Mouse (Mus musculus): ENCODE measurements around the gene Ppfia2. TPM values are rescaled to one million over a fixed set of nuclear protein-coding genes. Genes with fewer than 3 reads are reported as not detected.

Gene Ppfia2
- polyA plus RNA-seq, 1 experiment from 2014 or later: 37.1 TPM

GRCm38 (mm10) chr10:106939441-106939840 is 469.3 kb downstream of the Ppfia2 start:
- H3K27ac ChIP-seq (replicated peaks; ENCODE audit: low read depth, low read length): no peak overlapping the region
- no peaks in the 10 kb centered on the region for H3K27me3 ChIP-seq (ENCODE audit: control insufficient read depth, insufficient read depth, low read length)
- no peak overlapping the region for H3K4me3 ChIP-seq (replicated peaks; ENCODE audit: low read depth, low read length)
- no peaks in the 10 kb centered on the region for H3K4me1 ChIP-seq (ENCODE audit: control insufficient read depth, insufficient read depth, low read length)
- H3K9ac ChIP-seq (replicated peaks; ENCODE audit: low read length): no peak overlapping the region
- WGBS: 80% methylated on average over 1 of the region's 1 CpGs
- no peaks in the 10 kb centered on the region for H3K36me3 ChIP-seq (ENCODE audit: control insufficient read depth, insufficient read depth, low read length)
- H3K4me2 ChIP-seq (ENCODE audit: low read length): no peak overlapping the region
- no peaks in the 10 kb centered on the region for H3K9me3 ChIP-seq (ENCODE audit: control insufficient read depth, low read length)
- ATAC-seq (ENCODE audit: low FRiP score, low TSS enrichment) (no peak), DNase-seq (no peak)

GRCm38 (mm10) chr10:106941380-106941779 is 471.2 kb downstream of the Ppfia2 start:
- ATAC-seq (ENCODE audit: low FRiP score, low TSS enrichment): no peak

GRCm38 (mm10) chr10:106959026-106959425 is 488.9 kb downstream of the Ppfia2 start:
- Histone ChIP-seq H3K4me2 (ENCODE audit: low read length) (no peak overlapping the region), H3K27ac (replicated peaks; ENCODE audit: low read depth, low read length) (no peak overlapping the region), H3K36me3 (ENCODE audit: control insufficient read depth, insufficient read depth, low read length) (no peaks in the 10 kb centered on the region), H3K4me3 (replicated peaks; ENCODE audit: low read depth, low read length) (no peak overlapping the region), H3K4me1 (ENCODE audit: control insufficient read depth, insufficient read depth, low read length) (no peaks in the 10 kb centered on the region), H3K27me3 (ENCODE audit: control insufficient read depth, insufficient read depth, low read length) (no peaks in the 10 kb centered on the region), H3K9ac (replicated peaks; ENCODE audit: low read length) (no peak overlapping the region), H3K9me3 (ENCODE audit: control insufficient read depth, low read length) (no peaks in the 10 kb centered on the region)
- no peak for DNase-seq
- no peak for ATAC-seq (ENCODE audit: low FRiP score, low TSS enrichment)
- 87% methylated on average over 3 of the region's 3 CpGs for WGBS

More at GRCm38 (mm10) chr10:106941380-106941779, 471.2 kb downstream of the Ppfia2 start:
- Histone ChIP-seq H3K27ac (replicated peaks; ENCODE audit: low read depth, low read length) (no peak overlapping the region), H3K36me3 (ENCODE audit: control insufficient read depth, insufficient read depth, low read length) (no peaks in the 10 kb centered on the region), H3K4me2 (ENCODE audit: low read length) (no peak overlapping the region), H3K27me3 (ENCODE audit: control insufficient read depth, insufficient read depth, low read length) (no peaks in the 10 kb centered on the region), H3K9ac (replicated peaks; ENCODE audit: low read length) (no peak overlapping the region), H3K4me1 (ENCODE audit: control insufficient read depth, insufficient read depth, low read length) (no peaks in the 10 kb centered on the region), H3K9me3 (ENCODE audit: control insufficient read depth, low read length) (no peaks in the 10 kb centered on the region), H3K4me3 (replicated peaks; ENCODE audit: low read depth, low read length) (no peak overlapping the region)
- DNase-seq: no peak
- WGBS: 76% methylated on average over 5 of the region's 5 CpGs

GRCm38 (mm10) chr10:106975193-106976141 is 505.3 kb downstream of the Ppfia2 start:
- ATAC-seq (ENCODE audit: low FRiP score, low TSS enrichment) (no peak), DNase-seq (peak; percentile 29)
- no peaks in the 10 kb centered on the region for H3K9me3 ChIP-seq (ENCODE audit: control insufficient read depth, low read length)
- no peaks in the 10 kb centered on the region for H3K36me3 ChIP-seq (ENCODE audit: control insufficient read depth, insufficient read depth, low read length)
- H3K9ac ChIP-seq (replicated peaks; ENCODE audit: low read length): no peak overlapping the region
- WGBS: 51% methylated on average over 13 of the region's 13 CpGs
- H3K27me3 ChIP-seq (ENCODE audit: control insufficient read depth, insufficient read depth, low read length): no peaks in the 10 kb centered on the region
- peaks cover 9% of the 10 kb centered on the region for H3K4me1 ChIP-seq (ENCODE audit: control insufficient read depth, insufficient read depth, low read length)
- H3K4me2 ChIP-seq (ENCODE audit: low read length): no peak overlapping the region
- no peak overlapping the region for H3K4me3 ChIP-seq (replicated peaks; ENCODE audit: low read depth, low read length)
- 0 out of 2 replicates have a peak overlapping the region, but pooled peaks have one; percentile 13 for H3K27ac ChIP-seq (replicated peaks; ENCODE audit: low read depth, low read length)
